Mouse (Mus musculus) right cerebral cortex, postnatal 4 days (tissue): Measurements from ENCODE around the gene Gm12169.
"Not testable (repeated sequence)": the region's sequence is repeated elsewhere in the genome, so short reads cannot be mapped to it uniquely, and the experiment has no call there.

ENCODE experiments used
- DNase-seq: peaks from one replicate; pipeline ENCODE4 v3.0.0-alpha.2; 2022

The Gm12169 gene

GRCm38 (mm10) chr11:46523912-46524311 is at the start of gene Gm12169:
TSS of gene Gm12169 (plus strand) at chr11:46524212.
- DNase-seq = no peak

- no peak for DNase-seq
Observed at GRCm38 (mm10) chr11:46474220-46474619, 49.8 kb upstream of the Gm12169 start.

- DNase-seq = no peak
Observed at GRCm38 (mm10) chr11:46479311-46479710, 44.7 kb upstream of the Gm12169 start.

- DNase-seq = no peak
Observed at GRCm38 (mm10) chr11:46480517-46480916, 43.5 kb upstream of the Gm12169 start.

GRCm38 (mm10) chr11:46488231-46488630 is 35.8 kb upstream of the Gm12169 start:
- no peak for DNase-seq

GRCm38 (mm10) chr11:46488650-46489049 is 35.4 kb upstream of the Gm12169 start:
- no peak for DNase-seq

- no peak for DNase-seq
Observed at GRCm38 (mm10) chr11:46507146-46507545, 16.9 kb upstream of the Gm12169 start.

- DNase-seq = no peak
Observed at GRCm38 (mm10) chr11:46509900-46510299, 14.1 kb upstream of the Gm12169 start.

GRCm38 (mm10) chr11:46521341-46521740 is 2.7 kb upstream of the Gm12169 start:
- not testable (repeated sequence) for DNase-seq

- DNase-seq = no peak
Observed at GRCm38 (mm10) chr11:46522719-46523118, 1.3 kb upstream of the Gm12169 start.

GRCm38 (mm10) chr11:46530149-46530548 is 6.1 kb downstream of the Gm12169 start:
- DNase-seq = no peak

GRCm38 (mm10) chr11:46536978-46537377 is 13.0 kb downstream of the Gm12169 start:
- DNase-seq = no peak

- no peak for DNase-seq
Observed at GRCm38 (mm10) chr11:46543530-46543929, 19.5 kb downstream of the Gm12169 start.

- DNase-seq = no peak
Observed at GRCm38 (mm10) chr11:46549721-46550120, 25.7 kb downstream of the Gm12169 start.

- no peak for DNase-seq
Observed at GRCm38 (mm10) chr11:46552741-46553140, 28.7 kb downstream of the Gm12169 start.

GRCm38 (mm10) chr11:46561096-46561495 is 37.1 kb downstream of the Gm12169 start:
- DNase-seq = no peak

GRCm38 (mm10) chr11:46564671-46565070 is 40.7 kb downstream of the Gm12169 start:
- DNase-seq = no peak

GRCm38 (mm10) chr11:46565967-46566366 is 42.0 kb downstream of the Gm12169 start:
- DNase-seq = no peak

GRCm38 (mm10) chr11:46569107-46569506 is 45.1 kb downstream of the Gm12169 start:
- DNase-seq = no peak

- DNase-seq = no peak
Observed at GRCm38 (mm10) chr11:46571327-46571726, 47.3 kb downstream of the Gm12169 start, which contains the start of gene BC053393. TSS of gene BC053393 (plus strand) at chr11:46571536.

- no peak for DNase-seq
Observed at GRCm38 (mm10) chr11:46578771-46579281, 54.8 kb downstream of the Gm12169 start.

GRCm38 (mm10) chr11:46580428-46580827 is 56.4 kb downstream of the Gm12169 start:
- no peak for DNase-seq

- DNase-seq = no peak
Observed at GRCm38 (mm10) chr11:46582741-46583140, 58.7 kb downstream of the Gm12169 start.
